Mouse (Mus musculus): ENCODE results near the gene Hdac10. TPM values are rescaled to one million over a fixed set of nuclear protein-coding genes. Genes with fewer than 3 reads are reported as not detected.

Hdac10 gene
- polyA plus RNA-seq, 1 experiment from 2014 or later, result 15.0 TPM

- WGBS, result 68% methylated on average over 10 of the region's 10 CpGs
- no peak overlapping the region for H3K4me3 ChIP-seq (ENCODE audit: low read depth, low read length)
- H3K4me2 ChIP-seq (replicated peaks; ENCODE audit: low read depth, low read length), result no peak overlapping the region
- H3K4me1 ChIP-seq (ENCODE audit: control insufficient read depth, insufficient read depth, low read length), result peaks cover 29% of the 10 kb centered on the region
- no peak overlapping the region for H3K9ac ChIP-seq (replicated peaks; ENCODE audit: low read depth, low read length)
- H3K27me3 ChIP-seq (ENCODE audit: control insufficient read depth, insufficient read depth, low read length), result no peaks in the 10 kb centered on the region
- no peak overlapping the region for H3K27ac ChIP-seq (ENCODE audit: low read length)
- no peaks in the 10 kb centered on the region for H3K36me3 ChIP-seq (ENCODE audit: control insufficient read depth, insufficient read depth, low read length)
- H3K9me3 ChIP-seq (ENCODE audit: control insufficient read depth, low read depth, low read length), result no peaks in the 10 kb centered on the region
- ATAC-seq (ENCODE audit: insufficient number of reproducible peaks, insufficient read depth, low FRiP score, low read depth), result no peak
Observed at GRCm38 (mm10) chr15:89073993-89074603, 54.4 kb downstream of the Hdac10 start.

Small RNA genes lying within 50 kb of the gene (microRNA-seq; reads per million reads assigned to microRNA genes)
- gene Mir7118, result not detected

Other genes with a start within 250 kb of the Hdac10 start
- not detected in 2 replicates for gene Ttll8, start 174.3 kb downstream of the Hdac10 start, polyA plus RNA-seq (2014; fragmentation: Nextera tagmentation; extraction: Ambion mirVana)
- gene Mlc1, start 149.7 kb downstream of the Hdac10 start, polyA plus RNA-seq (2014; fragmentation: Nextera tagmentation; extraction: Ambion mirVana), result not detected in 2 replicates
- not detected in 2 replicates for gene Mov10l1, start 145.8 kb downstream of the Hdac10 start, polyA plus RNA-seq (2014; fragmentation: Nextera tagmentation; extraction: Ambion mirVana)
- 0.20 TPM in 2 replicates for gene Panx2, start 69.0 kb downstream of the Hdac10 start, polyA plus RNA-seq (2014; fragmentation: Nextera tagmentation; extraction: Ambion mirVana)
- 43.9 and 47.4 TPM in 2 replicates for gene Trabd, start 53.6 kb downstream of the Hdac10 start, polyA plus RNA-seq (2014; fragmentation: Nextera tagmentation; extraction: Ambion mirVana)
- gene Selenoo, start 39.6 kb downstream of the Hdac10 start, polyA plus RNA-seq (2014; fragmentation: Nextera tagmentation; extraction: Ambion mirVana), result 22.0 and 22.2 TPM in 2 replicates
- gene Tubgcp6, start 5.6 kb downstream of the Hdac10 start, polyA plus RNA-seq (2014; fragmentation: Nextera tagmentation; extraction: Ambion mirVana), result 17.2 and 20.7 TPM in 2 replicates
- gene Mapk12, start 12.0 kb upstream of the Hdac10 start, polyA plus RNA-seq (2014; fragmentation: Nextera tagmentation; extraction: Ambion mirVana), result 4.4 and 5.2 TPM in 2 replicates
- 6.5 and 7.9 TPM in 2 replicates for gene Mapk11, start 20.9 kb upstream of the Hdac10 start, polyA plus RNA-seq (2014; fragmentation: Nextera tagmentation; extraction: Ambion mirVana)
- gene Plxnb2, start 52.1 kb upstream of the Hdac10 start, polyA plus RNA-seq (2014; fragmentation: Nextera tagmentation; extraction: Ambion mirVana), result 146 and 147 TPM in 2 replicates
- 16.4 and 17.6 TPM in 2 replicates for gene Dennd6b, start 67.8 kb upstream of the Hdac10 start, polyA plus RNA-seq (2014; fragmentation: Nextera tagmentation; extraction: Ambion mirVana)
- gene Ppp6r2, start 82.9 kb upstream of the Hdac10 start, polyA plus RNA-seq (2014; fragmentation: Nextera tagmentation; extraction: Ambion mirVana), result 33.5 and 34.6 TPM in 2 replicates
- gene Sbf1, start 186.6 kb upstream of the Hdac10 start, polyA plus RNA-seq (2014; fragmentation: Nextera tagmentation; extraction: Ambion mirVana), result 60.4 and 63.0 TPM in 2 replicates
- gene Adm2, start 194.0 kb upstream of the Hdac10 start, polyA plus RNA-seq (2014; fragmentation: Nextera tagmentation; extraction: Ambion mirVana), result not detected in 2 replicates
- not detected in 2 replicates for gene Miox, start 205.7 kb upstream of the Hdac10 start, polyA plus RNA-seq (2014; fragmentation: Nextera tagmentation; extraction: Ambion mirVana)
- 46.5 and 47.0 TPM in 2 replicates for gene Lmf2, start 227.0 kb upstream of the Hdac10 start, polyA plus RNA-seq (2014; fragmentation: Nextera tagmentation; extraction: Ambion mirVana)
- 148 and 159 TPM in 2 replicates for gene Ncaph2, start 227.0 kb upstream of the Hdac10 start, polyA plus RNA-seq (2014; fragmentation: Nextera tagmentation; extraction: Ambion mirVana)
- 4.6 and 6.8 TPM in 2 replicates for gene Sco2, start 245.1 kb upstream of the Hdac10 start, polyA plus RNA-seq (2014; fragmentation: Nextera tagmentation; extraction: Ambion mirVana)
- 1.1 and 2.5 TPM in 2 replicates for gene Tymp, start 248.3 kb upstream of the Hdac10 start, polyA plus RNA-seq (2014; fragmentation: Nextera tagmentation; extraction: Ambion mirVana)

All from stomach, embryonic 14.5 days (tissue).